Mouse (Mus musculus): ENCODE results near the gene Prep. TPM values are rescaled to one million over a fixed set of nuclear protein-coding genes. Genes with fewer than 3 reads are reported as not detected.
"Not testable (repeated sequence)": the region's sequence is repeated elsewhere in the genome, so short reads cannot be mapped to it uniquely, and the experiment has no call there.

Gene Prep
- polyA plus RNA-seq, 1 experiment from 2014 or later: 24.7 TPM

- Histone ChIP-seq H3K27me3 (replicated peaks) (no peaks in the 10 kb centered on the region), H3K4me1 (no peaks in the 10 kb centered on the region), H3K36me3 (replicated peaks) (no peaks in the 10 kb centered on the region), H3K27ac (no peak overlapping the region), H3K9ac (no peak overlapping the region), H3K4me2 (no peak overlapping the region), H3K9me3 (no peaks in the 10 kb centered on the region), H3K4me3 (no peak overlapping the region)
- ATAC-seq (replicated peaks): 0 out of 2 replicates have a peak, but pooled peaks have one; percentile 30
- 91% methylated on average over 8 of the region's 8 CpGs for WGBS
These were observed 98.8 kb downstream of the Prep start for GRCm38 (mm10) chr10:45165851-45166250.

- no peak overlapping the region for H3K9ac ChIP-seq
- H3K4me1 ChIP-seq: no peaks in the 10 kb centered on the region
- no peak overlapping the region for H3K4me3 ChIP-seq
- ATAC-seq (replicated peaks): no peak
- H3K36me3 ChIP-seq (replicated peaks): no peaks in the 10 kb centered on the region
- WGBS: 90% methylated on average over 8 of the region's 8 CpGs
- H3K4me2 ChIP-seq: no peak overlapping the region
- no peak overlapping the region for H3K27ac ChIP-seq
- no peaks in the 10 kb centered on the region for H3K27me3 ChIP-seq (replicated peaks)
- no peaks in the 10 kb centered on the region for H3K9me3 ChIP-seq
These were observed 106.9 kb downstream of the Prep start for GRCm38 (mm10) chr10:45173927-45174326.

GRCm38 (mm10) chr10:45174345-45174744, 107.3 kb downstream of the Prep start:
- H3K36me3 ChIP-seq (replicated peaks): no peaks in the 10 kb centered on the region
- no peak overlapping the region for H3K27ac ChIP-seq
- H3K4me1 ChIP-seq: no peaks in the 10 kb centered on the region
- H3K27me3 ChIP-seq (replicated peaks): no peaks in the 10 kb centered on the region
- no peaks in the 10 kb centered on the region for H3K9me3 ChIP-seq
- no peak overlapping the region for H3K4me3 ChIP-seq
- no peak overlapping the region for H3K9ac ChIP-seq
- ATAC-seq (replicated peaks): no peak
- H3K4me2 ChIP-seq: no peak overlapping the region
- 94% methylated on average over 3 of the region's 3 CpGs for WGBS

- not testable (repeated sequence) for H3K9ac ChIP-seq; H3K4me1 ChIP-seq; H3K27ac ChIP-seq; H3K36me3 ChIP-seq (replicated peaks); H3K27me3 ChIP-seq (replicated peaks); H3K4me2 ChIP-seq; H3K4me3 ChIP-seq; ATAC-seq (replicated peaks); H3K9me3 ChIP-seq
- 89% methylated on average over 2 of the region's 5 CpGs for WGBS
These were observed 110.8 kb downstream of the Prep start, which contains the start of gene Popdc3 for GRCm38 (mm10) chr10:45177798-45178197. TSS of gene Popdc3 (plus strand) at chr10:45178098.

- no peaks in the 10 kb centered on the region for H3K27me3 ChIP-seq (replicated peaks)
- no peak overlapping the region for H3K4me2 ChIP-seq
- H3K4me3 ChIP-seq: no peak overlapping the region
- H3K4me1 ChIP-seq: no peaks in the 10 kb centered on the region
- no peak for ATAC-seq (replicated peaks)
- 94% methylated on average over 4 of the region's 4 CpGs for WGBS
- no peaks in the 10 kb centered on the region for H3K9me3 ChIP-seq
- H3K9ac ChIP-seq: no peak overlapping the region
- H3K27ac ChIP-seq: no peak overlapping the region
- H3K36me3 ChIP-seq (replicated peaks): no peaks in the 10 kb centered on the region
These were observed 113.8 kb downstream of the Prep start for GRCm38 (mm10) chr10:45180677-45181326.

- Histone ChIP-seq H3K36me3 (replicated peaks) (no peaks in the 10 kb centered on the region), H3K4me1 (no peaks in the 10 kb centered on the region), H3K27me3 (replicated peaks) (no peaks in the 10 kb centered on the region), H3K9me3 (no peaks in the 10 kb centered on the region), H3K27ac (no peak overlapping the region), H3K9ac (no peak overlapping the region), H3K4me3 (no peak overlapping the region), H3K4me2 (no peak overlapping the region)
- 78% methylated on average over 3 of the region's 3 CpGs for WGBS
- ATAC-seq (replicated peaks): no peak
These were observed 114.3 kb downstream of the Prep start for GRCm38 (mm10) chr10:45181344-45181743.

- Histone ChIP-seq H3K27ac (no peak overlapping the region), H3K9me3 (no peaks in the 10 kb centered on the region), H3K4me3 (no peak overlapping the region), H3K9ac (no peak overlapping the region), H3K27me3 (replicated peaks) (no peaks in the 10 kb centered on the region), H3K4me2 (no peak overlapping the region), H3K4me1 (no peaks in the 10 kb centered on the region), H3K36me3 (replicated peaks) (no peaks in the 10 kb centered on the region)
- ATAC-seq (replicated peaks): no peak
- WGBS: 92% methylated on average over 2 of the region's 2 CpGs
These were observed 118.5 kb downstream of the Prep start for GRCm38 (mm10) chr10:45185457-45185856.

GRCm38 (mm10) chr10:45193330-45194310, 126.6 kb downstream of the Prep start:
- 51% methylated on average over 14 of the region's 14 CpGs for WGBS
- peak overlapping the region; percentile 48; the same call in 1 of the 2 replicates for H3K27ac ChIP-seq
- ATAC-seq (replicated peaks): peak; percentile 72

GRCm38 (mm10) chr10:45194531-45194930, 127.5 kb downstream of the Prep start:
- 83% methylated on average over 5 of the region's 5 CpGs for WGBS
- no peak overlapping the region for H3K4me2 ChIP-seq
- no peak overlapping the region for H3K9ac ChIP-seq
- H3K4me1 ChIP-seq: peaks cover 7% of the 10 kb centered on the region
- no peaks in the 10 kb centered on the region for H3K27me3 ChIP-seq (replicated peaks)
- no peaks in the 10 kb centered on the region for H3K36me3 ChIP-seq (replicated peaks)
- H3K4me3 ChIP-seq: no peak overlapping the region
- no peak overlapping the region for H3K27ac ChIP-seq
- H3K9me3 ChIP-seq: no peaks in the 10 kb centered on the region
- ATAC-seq (replicated peaks): no peak

More at GRCm38 (mm10) chr10:45193330-45194310, 126.6 kb downstream of the Prep start:
- no peak overlapping the region for H3K4me2 ChIP-seq
- H3K36me3 ChIP-seq (replicated peaks): no peaks in the 10 kb centered on the region
- peaks cover 7% of the 10 kb centered on the region for H3K4me1 ChIP-seq
- no peaks in the 10 kb centered on the region for H3K27me3 ChIP-seq (replicated peaks)
- no peak overlapping the region for H3K9ac ChIP-seq
- no peak overlapping the region for H3K4me3 ChIP-seq
- H3K9me3 ChIP-seq: no peaks in the 10 kb centered on the region

GRCm38 (mm10) chr10:45204582-45204981, 137.6 kb downstream of the Prep start:
- Histone ChIP-seq H3K4me3 (no peak overlapping the region), H3K27me3 (replicated peaks) (no peaks in the 10 kb centered on the region), H3K4me1 (no peaks in the 10 kb centered on the region), H3K9me3 (no peaks in the 10 kb centered on the region), H3K4me2 (no peak overlapping the region), H3K36me3 (replicated peaks) (no peaks in the 10 kb centered on the region), H3K27ac (no peak overlapping the region), H3K9ac (no peak overlapping the region)
- 65% methylated on average over 1 of the region's 1 CpGs for WGBS
- no peak for ATAC-seq (replicated peaks)

GRCm38 (mm10) chr10:45210201-45210600, 143.2 kb downstream of the Prep start:
- no peak overlapping the region for H3K27ac ChIP-seq
- no peak for ATAC-seq (replicated peaks)
- no peaks in the 10 kb centered on the region for H3K9me3 ChIP-seq

GRCm38 (mm10) chr10:45216676-45217075, 149.7 kb downstream of the Prep start:
- ATAC-seq (replicated peaks): no peak
- Histone ChIP-seq H3K36me3 (replicated peaks) (no peaks in the 10 kb centered on the region), H3K9me3 (no peaks in the 10 kb centered on the region), H3K4me2 (no peak overlapping the region), H3K4me1 (no peaks in the 10 kb centered on the region), H3K4me3 (no peak overlapping the region), H3K27ac (no peak overlapping the region), H3K27me3 (replicated peaks) (no peaks in the 10 kb centered on the region), H3K9ac (no peak overlapping the region)
- 88% methylated on average over 7 of the region's 7 CpGs for WGBS

More at GRCm38 (mm10) chr10:45210201-45210600, 143.2 kb downstream of the Prep start:
- H3K4me1 ChIP-seq: no peaks in the 10 kb centered on the region
- H3K4me2 ChIP-seq: no peak overlapping the region
- H3K4me3 ChIP-seq: no peak overlapping the region
- H3K27me3 ChIP-seq (replicated peaks): no peaks in the 10 kb centered on the region
- H3K36me3 ChIP-seq (replicated peaks): no peaks in the 10 kb centered on the region
- no peak overlapping the region for H3K9ac ChIP-seq
